Mouse (Mus musculus) embryo, embryonic 9.5 days (tissue): ENCODE results near the gene Xylt2.
"Not testable (repeated sequence)": the region's sequence is repeated elsewhere in the genome, so short reads cannot be mapped to it uniquely, and the experiment has no call there.

Experiments used
- DNase-seq: peaks from one replicate; pipeline ENCODE4 v3.0.0-alpha.2; 2017; ENCODE audit errors: extremely low spot score

The Xylt2 gene

GRCm38 (mm10) chr11:94676308-94676707 lies 1.0 kb downstream of the Xylt2 start:
- no peak for DNase-seq

- DNase-seq = no peak
Measured at GRCm38 (mm10) chr11:94675446-94675845, 1.9 kb downstream of the Xylt2 start.

- no peak for DNase-seq
Measured at GRCm38 (mm10) chr11:94674984-94675383, 2.3 kb downstream of the Xylt2 start.

- no peak for DNase-seq
Measured at GRCm38 (mm10) chr11:94665281-94665680, 12.0 kb downstream of the Xylt2 start.

- no peak for DNase-seq
Measured at GRCm38 (mm10) chr11:94661344-94661743, 16.0 kb downstream of the Xylt2 start.

- peak; percentile 89 for DNase-seq
Measured at GRCm38 (mm10) chr11:94653663-94654436, 23.5 kb downstream of the Xylt2 start, which contains the start of the genes Mrpl27 and Eme1. Gene Mrpl27 (plus strand): TSS chr11:94653767. Gene Eme1 (minus strand): TSS chr11:94653964.

GRCm38 (mm10) chr11:94652973-94653372 lies 24.3 kb downstream of the Xylt2 start:
- DNase-seq = no peak

GRCm38 (mm10) chr11:94651241-94651640 lies 26.1 kb downstream of the Xylt2 start:
- not testable (repeated sequence) for DNase-seq

GRCm38 (mm10) chr11:94646457-94646856 lies 30.9 kb downstream of the Xylt2 start:
- DNase-seq = no peak

- no peak for DNase-seq
Measured at GRCm38 (mm10) chr11:94644461-94645219, 32.7 kb downstream of the Xylt2 start.

GRCm38 (mm10) chr11:94634431-94634830 lies 42.9 kb downstream of the Xylt2 start:
- DNase-seq = no peak

- DNase-seq = no peak
Measured at GRCm38 (mm10) chr11:94632988-94633387, 44.3 kb downstream of the Xylt2 start.

GRCm38 (mm10) chr11:94631969-94632368 lies 45.3 kb downstream of the Xylt2 start:
- no peak for DNase-seq

GRCm38 (mm10) chr11:94630199-94631011 lies 46.9 kb downstream of the Xylt2 start:
- DNase-seq = peak; percentile 20

GRCm38 (mm10) chr11:94629884-94630198 lies 47.5 kb downstream of the Xylt2 start:
- no peak for DNase-seq

GRCm38 (mm10) chr11:94629199-94629883 lies 48.0 kb downstream of the Xylt2 start, which contains the start of gene Lrrc59:
Gene Lrrc59 (plus strand): TSS chr11:94629767.
- peak; percentile 97 for DNase-seq

GRCm38 (mm10) chr11:94622162-94622561 lies 55.2 kb downstream of the Xylt2 start:
- DNase-seq = no peak

GRCm38 (mm10) chr11:94621458-94621852 lies 55.9 kb downstream of the Xylt2 start:
- no peak for DNase-seq

GRCm38 (mm10) chr11:94620766-94621457 lies 56.4 kb downstream of the Xylt2 start:
- no peak for DNase-seq

- DNase-seq = no peak
Measured at GRCm38 (mm10) chr11:94617646-94618045, 59.7 kb downstream of the Xylt2 start.

- DNase-seq = no peak
Measured at GRCm38 (mm10) chr11:94615494-94615893, 61.8 kb downstream of the Xylt2 start.
